Mouse (Mus musculus): ENCODE results near the gene Gldc.

Gldc gene

DNA sequence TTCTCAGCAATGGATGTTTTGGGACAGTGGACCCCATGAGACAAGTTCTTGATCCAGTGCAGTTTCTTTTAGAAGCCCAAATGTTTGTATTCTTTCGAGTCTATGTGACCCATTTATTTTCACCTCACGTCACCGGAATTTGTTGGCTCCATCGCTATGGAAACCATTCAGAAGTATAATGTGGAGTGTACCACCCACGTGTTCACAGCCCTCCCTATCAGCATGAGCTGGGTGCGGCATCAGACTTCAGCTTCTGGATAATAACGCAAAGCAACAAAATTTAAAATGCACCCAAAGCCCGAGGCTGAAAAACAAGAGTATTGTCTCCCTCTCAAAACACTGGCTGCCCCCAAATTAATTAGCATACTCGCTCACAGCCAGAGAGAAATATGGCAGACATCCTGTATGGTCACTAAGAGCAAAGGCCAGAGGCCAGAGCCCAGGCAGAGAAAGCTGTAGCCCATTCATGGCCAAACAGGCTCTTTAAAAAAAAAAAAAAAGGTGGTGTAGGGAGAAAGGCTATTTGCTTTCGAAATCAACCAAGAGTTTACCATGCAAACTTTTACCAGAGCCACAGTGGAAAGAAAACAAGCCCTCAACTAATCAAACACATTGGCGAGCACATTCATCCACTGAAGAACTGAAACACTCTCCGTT lies 18.1 kb downstream of the Gldc start:
- no peak for DNase-seq

DNA sequence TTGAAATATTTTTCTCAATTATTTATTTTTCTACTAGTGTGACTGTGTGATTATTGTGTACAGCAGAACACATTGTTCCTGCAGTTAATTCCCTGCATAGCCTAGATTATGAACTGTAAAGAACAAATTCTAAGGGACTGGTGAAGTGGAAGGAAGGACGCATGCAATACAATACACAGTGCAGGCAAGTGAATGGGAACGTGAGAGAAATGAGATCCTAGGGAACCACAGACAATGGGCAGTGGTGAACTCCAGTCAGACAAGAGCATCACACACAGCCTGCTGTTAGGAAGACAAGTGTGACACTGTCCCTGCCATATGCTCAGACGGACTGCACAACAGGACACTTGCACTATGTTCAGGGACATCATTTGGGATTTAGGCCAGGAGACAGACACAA lies 21.5 kb downstream of the Gldc start:
- no peak for DNase-seq

DNA sequence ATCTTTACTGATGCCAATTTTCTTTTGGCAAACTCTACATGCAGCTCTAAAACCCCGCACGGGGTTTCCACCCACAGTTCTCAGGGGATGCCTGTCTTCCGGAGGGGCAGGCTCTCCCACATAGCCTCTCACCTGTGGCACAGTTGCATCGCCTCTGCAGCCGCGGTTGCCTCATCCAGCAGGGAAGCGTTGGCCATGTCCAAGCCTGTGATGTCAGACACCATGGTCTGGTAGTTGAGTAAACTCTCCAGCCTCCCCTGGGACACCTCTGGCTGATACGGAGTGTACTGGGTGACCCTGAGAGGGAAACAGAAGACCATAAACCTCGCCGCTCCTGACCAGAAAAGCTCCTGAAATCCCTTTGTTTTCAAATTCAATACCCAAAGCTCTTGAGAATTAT lies 23.9 kb downstream of the Gldc start:
- no peak for DNase-seq

DNA sequence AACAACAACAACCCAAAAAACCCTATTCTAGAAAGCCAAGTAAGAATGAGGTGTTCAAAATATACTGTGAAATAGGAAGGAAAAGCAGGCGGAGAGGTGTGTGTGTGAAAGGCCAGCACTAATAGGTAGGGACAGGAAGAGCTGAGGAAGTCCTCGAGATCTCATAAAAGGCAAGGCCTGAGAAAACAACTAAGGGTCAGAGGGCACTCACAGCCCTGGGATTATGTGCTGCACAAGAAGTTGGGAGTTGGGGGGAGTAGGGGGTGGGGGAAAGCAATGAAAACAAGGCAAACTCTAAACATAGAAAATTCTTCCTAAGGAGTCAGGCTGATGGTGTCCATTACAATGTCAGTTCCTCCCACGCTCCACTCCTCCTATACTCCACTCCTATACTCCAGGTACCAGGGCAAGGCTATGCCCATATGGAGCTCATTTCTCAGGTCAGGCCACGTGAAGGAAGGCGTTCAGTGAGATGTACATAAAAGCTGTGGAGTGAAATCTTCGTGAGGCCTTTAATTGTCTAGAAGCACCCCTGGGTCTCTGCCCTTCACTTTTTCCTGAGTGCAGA lies 25.9 kb downstream of the Gldc start:
- no peak for DNase-seq

DNA sequence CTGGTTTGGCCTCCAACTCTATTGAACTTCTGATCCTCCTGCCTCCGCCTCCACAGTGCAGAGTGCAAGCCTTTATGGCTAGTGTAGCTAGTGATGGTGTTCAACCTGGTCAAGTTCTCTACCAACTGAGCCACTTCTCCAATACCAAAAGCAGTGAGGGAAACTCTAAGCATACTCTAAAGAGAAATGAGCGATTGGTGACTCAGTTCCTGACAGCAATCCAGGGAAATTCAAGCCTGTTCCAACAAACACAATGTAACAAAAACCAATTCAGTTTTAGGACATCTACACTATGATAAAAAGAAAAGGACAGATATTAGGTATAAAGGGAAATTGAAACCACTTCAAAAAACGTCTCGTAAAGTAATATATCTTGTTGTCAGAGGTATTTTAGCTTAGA lies 27.9 kb downstream of the Gldc start:
- no peak for DNase-seq

DNA sequence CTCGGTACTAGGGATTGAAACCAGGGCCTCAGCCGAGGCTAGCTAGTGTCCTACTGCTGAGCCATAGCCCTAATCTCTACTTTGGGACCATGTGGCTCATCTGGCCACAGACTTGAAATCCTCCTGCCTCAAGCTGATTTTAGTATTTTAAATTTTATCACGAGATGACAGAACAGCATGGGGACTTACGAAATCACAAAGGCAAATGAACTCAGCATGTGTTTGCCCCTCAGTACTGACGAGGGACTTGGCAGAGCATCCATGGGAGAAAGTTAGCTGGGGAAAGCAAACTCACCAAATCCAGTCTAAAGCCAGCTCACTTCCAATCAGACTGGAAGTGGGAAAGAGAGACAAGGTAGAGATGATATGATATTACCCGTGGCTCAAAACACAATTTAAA lies 28.5 kb downstream of the Gldc start:
- no peak for DNase-seq

DNA sequence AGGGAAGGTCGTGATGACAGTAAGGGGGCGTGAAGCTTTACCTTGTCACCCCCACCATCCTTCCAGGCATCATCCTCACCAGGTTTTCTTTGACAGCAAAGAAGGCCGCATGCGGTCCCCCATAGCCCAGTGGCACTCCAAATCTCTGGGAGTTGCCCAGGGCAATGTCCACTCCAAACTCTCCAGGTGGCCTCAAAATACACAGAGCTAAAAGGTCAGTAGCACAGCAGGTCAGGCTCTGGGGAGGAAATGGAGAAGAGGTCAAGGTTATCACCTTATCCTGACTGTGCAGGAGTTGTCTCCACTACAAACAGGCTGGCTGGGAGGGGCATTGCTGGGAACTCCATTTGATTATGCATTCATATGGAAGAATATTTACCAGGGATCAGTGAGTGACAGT lies 30.1 kb downstream of the Gldc start:
- DNase-seq = no peak

DNA sequence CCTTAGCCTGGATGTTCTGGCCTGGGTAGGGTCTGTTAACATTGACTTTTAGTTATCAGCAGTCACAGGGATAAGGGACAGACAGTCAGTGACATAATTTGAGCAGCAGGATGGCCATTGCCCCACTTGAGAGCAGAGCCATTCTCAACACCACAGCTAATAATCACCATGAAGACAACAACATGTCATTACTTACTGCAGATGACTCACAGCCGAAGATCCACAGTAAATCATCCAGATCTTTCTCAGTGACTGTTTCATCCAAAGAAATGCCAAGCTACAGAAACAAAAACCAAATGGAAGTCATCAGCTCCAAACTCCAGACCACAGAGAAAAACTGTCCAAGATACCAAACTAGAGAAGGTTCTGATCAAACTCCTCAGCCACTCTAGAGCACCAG lies 38.9 kb downstream of the Gldc start:
- no peak for DNase-seq

DNA sequence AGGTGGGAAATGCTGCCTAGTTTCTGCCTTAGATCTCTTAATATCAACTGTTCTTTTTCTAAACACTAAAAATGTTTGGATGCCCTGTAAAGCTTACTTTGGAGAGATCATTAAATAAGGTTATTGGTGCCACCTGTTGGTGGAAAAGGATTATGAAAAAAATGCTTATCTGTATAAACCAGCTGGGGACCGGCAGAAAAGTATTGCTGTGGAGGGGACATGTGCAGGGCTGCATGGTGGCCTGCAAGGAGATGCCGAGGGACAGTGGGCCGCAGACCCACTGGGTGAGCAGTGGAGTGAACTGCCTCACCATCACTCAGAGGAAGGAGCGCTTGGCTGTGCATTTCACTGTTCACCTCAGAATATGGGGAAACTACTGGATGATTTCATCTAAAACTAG lies 47.1 kb downstream of the Gldc start:
- DNase-seq = no peak

DNA sequence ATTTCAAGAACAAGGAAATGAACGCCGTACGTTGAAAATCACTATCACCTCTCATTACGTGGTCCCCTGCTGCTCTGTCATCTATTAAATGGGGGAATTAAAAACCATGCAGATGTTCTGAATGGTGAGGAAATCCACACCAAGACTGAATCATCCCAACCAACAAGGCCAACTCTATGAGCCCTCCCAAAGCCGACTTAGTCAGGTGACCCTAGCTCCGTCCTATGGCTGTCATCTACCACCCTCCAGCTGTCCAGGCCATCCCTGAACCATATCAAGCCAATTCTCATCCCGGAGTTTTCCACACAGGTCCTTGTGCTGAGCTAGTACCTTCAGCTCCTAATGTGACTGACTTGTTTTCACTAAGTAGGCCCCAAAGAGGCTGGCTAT lies 49.6 kb downstream of the Gldc start:
- DNase-seq = no peak

DNA sequence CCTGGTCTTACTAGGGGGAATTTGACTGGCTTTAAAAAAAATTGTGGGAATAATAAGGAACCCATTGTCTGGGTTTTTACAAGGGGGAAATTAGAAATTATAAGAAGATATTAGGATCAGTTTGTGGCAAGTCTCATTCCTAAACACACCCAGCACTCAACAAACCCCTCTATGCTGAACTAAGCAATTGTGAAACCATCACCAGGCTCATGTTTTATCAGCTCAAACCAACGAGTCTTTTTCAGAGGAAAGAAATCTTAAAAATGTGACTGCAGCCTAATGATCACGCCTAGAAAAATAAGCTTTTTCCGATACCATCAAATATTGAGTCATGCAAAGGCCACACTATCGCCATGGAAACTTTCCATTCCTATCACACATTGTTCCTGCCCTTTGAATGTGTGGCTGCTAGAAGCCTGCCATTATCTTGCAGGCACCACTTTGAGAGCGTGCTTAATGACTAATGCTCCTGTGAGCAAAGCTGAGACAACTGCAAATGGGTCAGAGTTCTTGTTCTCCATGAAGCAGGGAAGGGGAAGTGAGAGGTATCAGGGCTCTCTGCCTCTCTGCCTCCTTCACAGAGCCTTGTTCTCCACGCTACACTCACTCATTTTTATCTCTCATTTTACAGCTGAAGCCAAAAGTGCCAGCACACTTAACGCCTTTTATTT lies 50.1 kb downstream of the Gldc start:
- DNase-seq = no peak

DNA sequence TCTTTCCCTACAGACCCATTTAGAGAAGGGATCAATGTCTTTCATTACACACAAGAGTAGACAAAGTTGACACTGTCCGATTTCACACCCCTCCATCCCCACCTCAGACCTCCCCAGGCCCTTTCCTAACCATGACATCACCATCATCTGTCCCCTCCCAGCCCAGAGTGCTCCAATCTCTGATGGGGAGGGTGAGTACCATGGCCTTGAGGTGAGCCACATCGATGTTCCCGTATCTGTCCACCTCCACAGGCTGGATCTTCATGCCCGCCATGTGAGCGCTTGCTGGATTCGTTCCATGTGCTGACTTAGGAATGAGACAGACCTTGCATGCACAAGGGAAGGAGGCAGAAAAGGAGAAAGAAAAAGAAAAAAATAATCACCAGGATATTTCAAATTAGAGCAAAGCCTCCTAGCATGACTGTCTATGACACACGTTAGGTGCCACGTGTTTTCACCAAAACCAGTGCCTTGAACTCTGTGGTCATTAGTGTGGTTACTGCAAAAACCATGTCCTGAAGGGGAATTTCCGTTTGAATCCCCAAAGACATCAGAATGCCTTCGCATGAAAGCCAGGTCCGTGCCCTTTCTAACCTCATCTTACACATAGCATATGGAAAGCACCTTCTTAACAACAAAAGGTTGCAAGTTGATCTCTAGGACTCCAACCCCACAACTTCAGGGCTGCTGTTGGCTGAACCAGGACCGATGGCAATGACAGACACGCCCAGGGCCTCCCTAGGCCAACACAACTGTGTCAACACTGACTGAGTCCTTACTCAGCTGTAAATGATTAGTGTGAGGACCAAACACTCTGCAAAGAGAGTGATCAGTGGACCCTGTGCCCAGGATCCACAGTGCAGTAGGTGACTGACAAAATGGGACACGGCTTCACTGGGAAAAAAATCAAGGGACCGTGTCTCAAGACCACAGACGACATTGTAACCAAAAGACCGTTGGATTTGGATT lies 56.6 kb downstream of the Gldc start:
- no peak for DNase-seq

DNA sequence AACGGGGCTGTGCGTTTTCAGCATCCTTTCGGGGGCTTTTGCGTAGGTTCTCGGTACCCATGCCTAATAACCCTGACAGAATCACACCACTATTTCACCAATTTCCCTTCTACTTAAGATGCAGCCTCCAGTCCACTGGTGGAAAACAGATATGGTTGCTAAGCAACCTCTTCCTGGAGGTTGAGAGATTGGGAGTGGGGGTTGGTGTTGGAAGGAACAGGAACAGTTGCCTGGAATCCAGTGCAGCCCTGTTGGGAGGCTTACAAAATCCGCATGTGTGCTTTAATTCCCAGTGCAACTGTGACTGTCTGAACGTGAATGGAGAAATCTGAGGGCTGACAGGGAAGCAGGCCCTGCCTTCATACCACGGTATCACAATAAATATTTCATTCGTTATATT lies 57.5 kb downstream of the Gldc start:
- DNase-seq = no peak

DNA sequence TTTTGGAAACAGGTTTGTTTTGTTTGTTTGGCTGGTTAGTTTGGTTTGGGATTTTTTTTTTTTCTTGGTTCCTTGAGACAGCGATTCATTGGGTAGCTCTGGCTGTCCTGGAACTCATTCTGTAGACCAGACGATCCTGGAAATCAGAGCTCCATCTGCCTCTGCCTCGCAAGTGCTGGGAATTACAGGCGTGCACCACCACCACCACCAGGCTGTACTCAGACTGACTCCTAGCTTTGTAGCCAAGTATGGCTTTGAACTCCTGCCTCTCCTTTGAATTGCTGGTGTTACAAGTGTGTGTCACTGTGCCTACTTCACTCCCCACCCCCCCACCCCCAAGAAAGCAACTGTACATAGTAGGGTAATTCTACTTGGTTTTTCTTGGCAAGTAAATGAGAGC lies 58.0 kb downstream of the Gldc start:
- DNase-seq = no peak

DNA sequence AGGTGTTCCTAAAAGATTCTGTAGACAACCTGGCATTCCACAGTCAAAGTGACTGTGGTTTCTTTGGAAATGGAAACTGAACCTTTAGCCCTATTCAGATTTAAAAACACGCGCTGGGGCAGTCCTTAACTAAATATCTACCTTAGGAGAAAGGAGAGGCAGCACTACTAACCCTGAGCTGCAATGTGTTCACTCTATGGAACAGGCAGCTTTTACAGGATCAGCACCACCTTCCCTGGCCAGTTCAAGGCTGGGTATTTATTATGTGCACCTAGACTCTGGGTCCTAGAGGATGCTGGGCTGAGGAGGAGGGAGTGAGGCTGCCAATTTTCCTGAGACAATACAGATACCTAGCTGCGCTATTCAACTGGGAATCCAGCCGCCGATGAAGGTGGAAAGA lies 59.6 kb downstream of the Gldc start:
- DNase-seq = no peak

DNA sequence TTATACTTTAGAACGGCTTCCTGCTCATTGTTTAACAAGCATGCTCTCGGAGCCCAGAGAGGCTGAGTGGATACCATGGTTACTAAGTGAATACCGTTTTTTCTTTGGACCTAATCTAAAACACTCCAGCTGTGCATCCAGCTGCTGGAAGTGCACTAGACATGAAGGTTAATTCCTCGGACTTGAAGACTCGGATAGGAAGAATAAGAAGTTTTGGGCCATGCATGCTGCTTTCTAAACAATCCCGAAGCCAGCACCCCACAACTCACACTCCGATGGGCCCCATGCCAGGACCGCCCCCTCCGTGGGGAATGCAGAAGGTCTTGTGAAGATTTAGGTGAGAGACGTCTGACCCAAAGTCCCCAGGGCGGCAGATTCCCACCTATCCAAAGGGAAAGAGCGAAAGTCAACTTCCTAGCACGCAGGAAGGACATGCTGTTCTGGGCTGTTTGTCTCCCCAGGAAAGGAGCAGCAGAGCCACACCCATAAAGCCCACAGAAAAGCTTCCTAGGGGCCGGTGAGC lies 60.2 kb downstream of the Gldc start:
- DNase-seq = no peak

DNA sequence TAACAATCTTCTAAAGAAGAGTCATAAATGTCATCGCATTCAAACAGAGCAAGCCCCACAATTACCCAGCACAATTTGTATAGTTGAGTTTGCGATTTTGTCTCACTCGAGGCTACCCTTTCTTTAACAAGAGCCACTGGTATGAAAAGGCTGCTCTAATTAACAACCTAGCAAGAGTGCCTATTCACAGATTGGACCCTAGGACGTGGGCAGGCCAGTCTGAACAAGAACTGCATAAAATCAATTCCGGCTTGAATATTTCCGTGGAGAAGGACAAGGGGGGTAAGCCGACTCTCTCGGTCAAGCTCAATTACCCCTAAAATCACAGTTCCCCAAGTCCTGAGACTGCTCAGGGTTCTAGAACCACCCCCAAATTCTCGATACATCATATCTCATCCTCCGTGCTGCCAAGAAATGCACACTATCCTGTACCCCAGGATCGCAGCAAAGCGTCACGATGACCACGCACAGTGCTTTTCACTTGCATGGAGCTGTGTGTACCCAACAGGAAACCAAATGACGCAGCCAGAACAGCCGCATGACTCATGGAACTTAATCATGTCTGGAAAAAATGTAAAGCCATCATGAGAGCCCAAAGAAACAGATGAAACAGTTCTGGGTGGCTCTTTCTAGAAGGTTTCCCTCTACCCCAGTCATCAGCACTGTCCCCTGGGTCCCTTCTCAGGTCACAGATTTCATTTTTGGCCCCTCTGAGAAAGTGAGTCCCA lies 62.1 kb downstream of the Gldc start:
- DNase-seq = no peak

DNA sequence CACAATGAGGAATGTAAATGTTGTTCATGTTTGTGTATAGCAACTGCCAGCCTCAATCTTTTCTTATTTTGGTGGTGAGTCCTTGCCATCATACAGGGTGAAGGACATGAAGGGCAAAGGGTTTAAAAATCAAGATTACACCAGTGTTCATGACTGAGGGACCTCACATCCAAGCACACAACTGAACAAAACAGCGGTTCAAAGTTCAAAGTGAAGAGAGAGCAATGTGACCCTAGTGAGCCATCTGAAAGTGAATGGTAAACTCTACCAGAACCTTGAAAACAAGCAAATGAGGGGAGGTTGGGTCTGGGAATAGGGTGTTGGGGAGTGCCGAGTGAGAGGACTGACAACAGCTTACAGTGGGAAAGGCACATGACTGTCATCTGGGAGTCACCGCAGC lies 63.8 kb downstream of the Gldc start:
- no peak for DNase-seq

DNA sequence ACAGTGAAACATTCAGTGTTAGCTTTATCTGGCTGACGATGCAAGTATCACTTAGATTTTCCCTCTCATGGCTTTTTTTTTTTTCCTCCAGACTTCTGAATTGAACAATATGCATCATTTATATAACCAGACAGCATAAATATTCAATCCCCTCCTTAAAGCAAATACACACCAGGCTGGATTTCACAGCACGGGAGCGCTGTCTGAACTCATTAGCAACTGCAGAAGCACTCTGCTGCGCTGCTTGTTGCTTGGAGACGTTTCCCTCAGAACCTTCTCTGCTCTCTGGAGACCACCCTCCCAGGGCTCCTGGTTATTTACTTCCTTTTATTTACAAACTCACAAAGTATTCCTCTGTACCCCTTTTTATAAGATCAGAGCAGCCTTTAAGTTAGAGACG lies 66.1 kb downstream of the Gldc start:
- no peak for DNase-seq

DNA sequence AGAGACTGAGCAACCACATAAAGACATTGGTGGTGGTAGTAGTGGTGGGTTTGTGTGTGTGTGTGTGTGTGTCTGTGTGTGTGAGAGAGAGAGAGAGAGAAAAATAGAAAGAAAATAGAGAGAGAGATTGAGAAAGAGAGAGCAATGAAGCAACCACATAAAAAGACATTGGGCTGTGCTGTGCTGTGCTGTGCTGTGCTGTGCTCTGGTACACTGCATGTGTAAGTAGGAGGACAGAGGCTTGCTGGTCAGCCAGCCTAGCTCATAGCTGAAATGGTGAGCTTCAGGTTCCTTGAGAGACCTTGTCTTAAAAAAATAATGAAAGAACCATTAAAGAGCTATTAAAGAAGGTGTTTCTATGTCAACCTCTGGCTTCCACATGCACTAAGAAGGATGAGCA lies 66.6 kb downstream of the Gldc start:
- no peak for DNase-seq

DNA sequence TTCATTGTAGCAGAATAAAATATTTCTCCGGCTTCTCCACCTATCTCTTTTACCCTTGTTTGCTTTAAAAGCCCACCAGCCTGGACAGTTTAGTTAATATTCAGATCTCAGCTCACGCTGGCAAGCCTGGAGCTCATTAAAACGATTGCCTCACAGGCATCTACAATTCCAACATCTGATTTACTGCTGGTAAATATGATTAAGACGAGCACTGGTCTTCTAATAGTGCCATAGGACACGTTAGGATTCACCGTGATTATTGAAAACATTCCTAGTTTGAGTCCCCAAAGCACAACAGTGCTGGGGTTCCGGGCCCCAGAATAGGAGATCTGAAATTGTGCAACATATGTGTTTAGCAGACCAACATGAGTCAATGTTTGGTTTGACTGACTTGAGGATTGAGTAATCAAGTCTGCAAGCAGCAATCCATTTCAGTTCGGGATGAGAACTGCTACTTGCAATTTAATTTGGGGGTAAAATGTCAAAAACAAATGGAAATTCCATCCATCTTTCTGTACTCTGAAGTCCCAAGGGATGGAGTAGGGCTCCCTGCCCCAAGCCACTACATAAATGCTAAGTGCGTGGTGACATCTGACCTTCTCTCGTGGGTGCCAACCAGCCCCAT lies 67.9 kb downstream of the Gldc start:
- DNase-seq = peak in 1 of 2 experiments; percentile 13

Measured in lung, adult 18-20 months (tissue).